In the genomic region with DNA sequence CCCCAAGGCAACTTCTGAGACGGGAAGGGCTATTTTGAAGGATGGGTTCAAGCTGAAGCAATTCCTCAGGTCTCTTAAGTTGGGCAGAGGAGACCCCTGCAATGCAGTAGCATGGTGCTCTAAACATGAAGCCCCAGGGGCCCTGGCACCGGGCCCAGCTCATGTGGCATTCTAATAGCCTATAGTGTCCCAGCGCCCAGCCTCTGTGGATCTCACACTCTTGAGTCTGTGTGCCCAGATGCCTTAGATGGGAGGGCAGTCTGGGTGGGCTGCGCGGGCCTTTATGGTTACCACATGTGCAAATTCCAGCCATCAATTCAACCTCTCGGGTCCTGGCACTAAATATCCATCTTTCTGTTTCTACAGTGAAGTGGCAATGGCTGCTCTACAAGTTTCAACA, we compare ENCODE assay signal across 9 mouse cellular contexts. TPM values are rescaled to one million over a fixed set of nuclear protein-coding genes. Genes with fewer than 3 reads are reported as not detected.
DNase-seq lines count a peak whose midpoint lies in the region; ATAC-seq and TF ChIP-seq lines count a peak whose summit lies in the region.
"Had no signal": no experiment of that assay in that cellular context is flagged by ENCODE, and none has a peak within 500 bp of the region (broad histone marks: within the 10 kb centered on the region; RNA-seq: fewer than 3 reads in every experiment).

No protein-coding gene starts in this region.

- peaks cover 79% of the 10 kb centered on the region for H3K4me1 ChIP-seq in kidney, embryonic 16.5 days (ENCODE audit: insufficient read depth, low read length)
- peaks cover 62% of the 10 kb centered on the region for H3K4me1 ChIP-seq in bone marrow macrophage, adult 2 months (ENCODE audit: control insufficient read depth, insufficient read depth, low read length)
- H3K4me1 ChIP-seq in embryonic facial prominence, embryonic 14.5 days (ENCODE audit: control insufficient read depth, insufficient read depth, low read length), result peaks cover 37% of the 10 kb centered on the region
- peaks cover 74% of the 10 kb centered on the region for H3K4me1 ChIP-seq in limb, embryonic 12.5 days (replicated peaks)

- H3K27ac ChIP-seq in kidney, embryonic 16.5 days (ENCODE audit: low read length), result peak overlapping the region; percentile 79
- peak overlapping the region; percentile 50 for H3K27ac ChIP-seq in bone marrow macrophage, adult 2 months (ENCODE audit: insufficient read depth, low read depth, low read length)
- H3K27ac ChIP-seq in embryonic facial prominence, embryonic 14.5 days (replicated peaks; ENCODE audit: low read depth, low read length), result peak overlapping the region; percentile 97
- peak overlapping the region; percentile 98 for H3K27ac ChIP-seq in limb, embryonic 12.5 days
- H3K27ac ChIP-seq: liver, embryonic 12.5 days had no signal

- H3K36me3 ChIP-seq in kidney, embryonic 16.5 days (ENCODE audit: insufficient read depth, low read length), result no peaks in the 10 kb centered on the region
- no peaks in the 10 kb centered on the region for H3K36me3 ChIP-seq in embryonic facial prominence, embryonic 14.5 days (ENCODE audit: control insufficient read depth, insufficient read depth, low read length)
- H3K36me3 ChIP-seq in limb, embryonic 12.5 days, result peaks cover 14% of the 10 kb centered on the region
- H3K36me3 ChIP-seq: liver, embryonic 12.5 days had no signal

- TF ChIP-seq CTCF in bone marrow macrophage, adult 2 months (IDR thresholded peaks at IDR 0.05; ENCODE audit: low read depth, low read length), result no peak

- H3K4me3 ChIP-seq in kidney, embryonic 16.5 days (ENCODE audit: low read length), result no peak overlapping the region
- H3K4me3 ChIP-seq in bone marrow macrophage, adult 2 months (ENCODE audit: insufficient read depth, low read length), result no peak overlapping the region
- peak overlapping the region; percentile 86; the same call in 1 of the 2 replicates for H3K4me3 ChIP-seq in embryonic facial prominence, embryonic 14.5 days (ENCODE audit: low read depth, low read length)
- peak overlapping the region; percentile 89 for H3K4me3 ChIP-seq in limb, embryonic 12.5 days (replicated peaks)

- no peaks in the 10 kb centered on the region for H3K27me3 ChIP-seq in kidney, embryonic 16.5 days (ENCODE audit: insufficient read depth, low read length)
- no peaks in the 10 kb centered on the region for H3K27me3 ChIP-seq in embryonic facial prominence, embryonic 14.5 days (replicated peaks; ENCODE audit: control insufficient read depth, insufficient read depth, low read length)
- no peaks in the 10 kb centered on the region for H3K27me3 ChIP-seq in limb, embryonic 12.5 days

- 53% methylated on average over 6 of the region's 6 CpGs for WGBS in kidney, embryonic 16.5 days
- WGBS in embryonic facial prominence, embryonic 14.5 days, result 31% methylated on average over 6 of the region's 6 CpGs
- WGBS in limb, embryonic 12.5 days, result 13% methylated on average over 6 of the region's 6 CpGs

- peak overlapping the region; percentile 90; the same call in 1 of the 2 replicates for H3K9ac ChIP-seq in kidney, embryonic 16.5 days (replicated peaks; ENCODE audit: low read length)
- H3K9ac ChIP-seq in embryonic facial prominence, embryonic 14.5 days (ENCODE audit: low read depth, low read length), result peak overlapping the region; percentile 95; the same call in 1 of the 2 replicates
- H3K9ac ChIP-seq in limb, embryonic 12.5 days (replicated peaks), result no peak overlapping the region

- no peak for TF ChIP-seq POLR2A in bone marrow macrophage, adult 2 months (IDR thresholded peaks at IDR 0.05; ENCODE audit: borderline replicate concordance, low read depth, low read length)

- ATAC-seq in kidney, embryonic 16.5 days (ENCODE audit: low FRiP score, low TSS enrichment), result no peak
- ATAC-seq in embryonic facial prominence, embryonic 14.5 days (ENCODE audit: low read depth), result no peak; the same call in 1 of the 2 replicates
- no peak for ATAC-seq in limb, embryonic 12.5 days (ENCODE audit: insufficient number of reproducible peaks, insufficient read depth, low FRiP score, low TSS enrichment, low read depth)
- ATAC-seq: liver, embryonic 12.5 days had no signal

- no peaks in the 10 kb centered on the region for H3K9me3 ChIP-seq in kidney, embryonic 16.5 days (ENCODE audit: low read length)
- H3K9me3 ChIP-seq in embryonic facial prominence, embryonic 14.5 days (ENCODE audit: control insufficient read depth, low read length), result no peaks in the 10 kb centered on the region
- no peaks in the 10 kb centered on the region for H3K9me3 ChIP-seq in limb, embryonic 12.5 days
- H3K9me3 ChIP-seq: liver, embryonic 12.5 days had no signal

- DNase-seq in kidney, adult 9 months, result no peak
- peak; percentile 80 for DNase-seq in embryonic facial prominence, embryonic 14.5 days (ENCODE audit: low spot score)
- no peak for DNase-seq in spleen, adult 12 weeks (ENCODE audit: low spot score)
- DNase-seq in spleen, adult 18-20 months, result no peak
- DNase-seq in urinary bladder, adult 2 months (ENCODE audit: low spot score), result no peak

- H3K4me2 ChIP-seq in kidney, embryonic 16.5 days (replicated peaks; ENCODE audit: low read depth, low read length), result peak overlapping the region; percentile 100; the same call in 1 of the 2 replicates
- H3K4me2 ChIP-seq in embryonic facial prominence, embryonic 14.5 days (ENCODE audit: low read depth, low read length), result peak overlapping the region; percentile 97
- H3K4me2 ChIP-seq in limb, embryonic 12.5 days, result peak overlapping the region; percentile 91

RNA-seq across cellular contexts. Expression of gene Tns3, which starts 38.9 kb away (rescaled TPM):
- 31.5 and 32.7 TPM in 2 replicates for polyA plus RNA-seq in kidney, embryonic 16.5 days (2015; fragmentation: Nextera tagmentation; extraction: Ambion mirVana)
- 82.5 and 102 TPM in 2 replicates for polyA plus RNA-seq in bone marrow macrophage, adult 2 months (2012; ENCODE audit: insufficient read depth, insufficient read length, missing spikeins)
- polyA plus RNA-seq in embryonic facial prominence, embryonic 14.5 days (2014; fragmentation: Nextera tagmentation; extraction: Ambion mirVana), result 19.3 and 20.5 TPM in 2 replicates
- 49.6 and 51.9 TPM in 2 replicates for polyA plus RNA-seq in limb, embryonic 12.5 days (2016; fragmentation: Nextera tagmentation; extraction: Ambion mirVana)
- polyA plus RNA-seq in urinary bladder, adult 2 months (2012; rRNA removed), result 22.3 and 32.9 TPM in 2 replicates

Comparison
In these comparisons a context has a peak if more than half of its experiments do, and no peak if none do; other contexts are left out.
1. H3K4me3 ChIP-seq: peak in embryonic facial prominence, embryonic 14.5 days (single experiment) and limb, embryonic 12.5 days (single experiment); none in kidney, embryonic 16.5 days (single experiment) and bone marrow macrophage, adult 2 months (single experiment).
2. Peak in every context shown above with its lines, with median percentiles within 50 percentile points of each other: H3K27ac ChIP-seq and H3K4me2 ChIP-seq.